Mouse (Mus musculus) intestine, postnatal 0 days (tissue): ENCODE results near the gene Hexa. TPM values are rescaled to one million over a fixed set of nuclear protein-coding genes. Genes with fewer than 3 reads are reported as not detected.

Source experiments
- ATAC-seq: fragments of 200-750 bp; cut with Nextera tagmentation; 2 replicates; pipeline ENCODE4 v1.8.0; 2017; ENCODE audit warnings: mild to moderate bottlenecking, moderate TSS enrichment, moderate library complexity
- H3K27ac ChIP-seq: fragments of 300-500 bp; sonication (generic); 2 replicates; pipeline ENCODE4 v1.5.1; 2014; ENCODE audit warnings: mild to moderate bottlenecking, low read depth, low read length, moderate library complexity
- H3K27me3 ChIP-seq: fragments of 300-500 bp; sonication (generic); replicated peaks from 2 replicates; pipeline ENCODE4 v1.6.1; 2014; ENCODE audit warnings: low read length, mixed read lengths; ENCODE audit not compliant: control insufficient read depth, insufficient read depth
- H3K36me3 ChIP-seq: fragments of 300-500 bp; sonication (generic); 2 replicates; pipeline ENCODE4 v1.6.1; 2014; ENCODE audit warnings: mild to moderate bottlenecking, moderate library complexity; ENCODE audit not compliant: control insufficient read depth, insufficient read depth
- H3K4me1 ChIP-seq: fragments of 300-500 bp; sonication (generic); replicated peaks from 2 replicates; pipeline ENCODE4 v1.6.1; 2014; ENCODE audit warnings: antibody characterized with exemption, low read length, mixed read lengths; ENCODE audit not compliant: control insufficient read depth, insufficient read depth
- H3K4me2 ChIP-seq: fragments of 300-500 bp; sonication (generic); replicated peaks from 2 replicates; pipeline ENCODE4 v1.6.1; 2014; ENCODE audit warnings: low read depth, mild to moderate bottlenecking, moderate library complexity
- H3K4me3 ChIP-seq: fragments of 300-500 bp; sonication (generic); 2 replicates; pipeline ENCODE4 v1.5.1; 2014; ENCODE audit warnings: low read depth, low read length
- H3K9ac ChIP-seq: fragments of 300-500 bp; sonication (generic); 2 replicates; pipeline ENCODE4 v1.6.1; 2014; ENCODE audit warnings: mild to moderate bottlenecking, low read depth, low read length
- H3K9me3 ChIP-seq: fragments of 300-500 bp; sonication (generic); 2 replicates; pipeline ENCODE4 v1.6.1; 2016; ENCODE audit warnings: mixed run types; ENCODE audit not compliant: control insufficient read depth
- CTCF ChIP-seq: sonication (generic); IDR thresholded peaks from 2 replicates; pipeline ENCODE4 v1.5.1; 2016; ENCODE audit warnings: low read depth, mild to moderate bottlenecking, control low read depth, antibody characterized with exemption, moderate library complexity
- WGBS: fragments of 180-500 bp; shearing (Covaris S2); extraction: QIAGEN DNeasy Blood & Tissue Kit; methylation state at CpG from one replicate; pipeline ENCODE4 v1.1.7; 2014; 5-methylcytosine and 5-hydroxymethylcytosine counted together
- polyA plus RNA-seq: library from polyadenylated mRNA; unstranded; fragments of >200 nt; fragmentation: Nextera tagmentation; extraction: Ambion mirVana; gene quantifications from 2 replicates; pipeline ENCODE4 v1.2.1, GENCODE M21; 2015

Hexa gene
- polyA plus RNA-seq, 1 experiment from 2014 or later = 440 TPM

- no peaks in the 10 kb centered on the region for H3K27me3 ChIP-seq
- no peak for TF ChIP-seq CTCF
- 54% methylated on average over 4 of the region's 4 CpGs for WGBS
- no peaks in the 10 kb centered on the region for H3K36me3 ChIP-seq
- H3K9me3 ChIP-seq = no peaks in the 10 kb centered on the region
- H3K4me1 ChIP-seq = no peaks in the 10 kb centered on the region
- no peak overlapping the region for H3K4me3 ChIP-seq
- H3K27ac ChIP-seq = no peak overlapping the region
- no peak for ATAC-seq
- H3K9ac ChIP-seq = no peak overlapping the region
- no peak overlapping the region for H3K4me2 ChIP-seq
Observed at GRCm38 (mm10) chr9:59533889-59534288, 5.5 kb upstream of the Hexa start.

- Histone ChIP-seq H3K27ac (no peak overlapping the region), H3K4me3 (no peak overlapping the region), H3K9ac (no peak overlapping the region), H3K4me2 (no peak overlapping the region), H3K36me3 (no peaks in the 10 kb centered on the region; the same call in 1 of the 2 replicates), H3K27me3 (no peaks in the 10 kb centered on the region), H3K4me1 (no peaks in the 10 kb centered on the region), H3K9me3 (no peaks in the 10 kb centered on the region)
- 65% methylated on average over 3 of the region's 3 CpGs for WGBS
- ATAC-seq = no peak
- TF ChIP-seq CTCF = peak; percentile 45
Observed at GRCm38 (mm10) chr9:59537651-59538050, 1.7 kb upstream of the Hexa start.

DNA sequence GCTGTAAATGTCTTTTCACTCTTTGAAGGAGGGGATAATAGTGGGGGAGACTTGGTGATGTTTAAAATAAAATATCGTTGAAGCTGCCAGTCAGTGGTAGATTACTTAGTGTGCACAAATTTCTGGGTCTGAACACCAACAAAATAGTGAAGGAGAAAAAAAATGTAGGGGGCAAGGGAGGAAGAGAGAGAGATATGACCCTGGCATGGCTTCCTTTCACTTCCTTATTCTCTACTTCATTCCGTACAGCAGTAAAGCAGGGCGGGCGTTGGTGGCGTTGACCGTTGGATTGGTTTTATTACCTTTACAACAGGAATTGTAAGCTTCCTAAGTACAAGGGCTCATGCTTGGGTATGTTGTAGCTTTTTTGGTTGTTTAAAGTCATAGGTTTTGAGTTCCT, 2.3 kb downstream of the Hexa start:
- peak overlapping the region; percentile 74 for H3K4me2 ChIP-seq
- no peaks in the 10 kb centered on the region; the same call in 1 of the 2 replicates for H3K36me3 ChIP-seq
- no peaks in the 10 kb centered on the region for H3K9me3 ChIP-seq
- H3K4me1 ChIP-seq = no peaks in the 10 kb centered on the region
- H3K9ac ChIP-seq = no peak overlapping the region
- no peaks in the 10 kb centered on the region for H3K27me3 ChIP-seq
- H3K27ac ChIP-seq = peak overlapping the region; percentile 35; the same call in 1 of the 2 replicates
- peak overlapping the region; percentile 69 for H3K4me3 ChIP-seq
- WGBS = 50% methylated on average over 6 of the region's 6 CpGs
- peak; percentile 48; the same call in 1 of the 2 replicates for ATAC-seq
- TF ChIP-seq CTCF = no peak

DNA sequence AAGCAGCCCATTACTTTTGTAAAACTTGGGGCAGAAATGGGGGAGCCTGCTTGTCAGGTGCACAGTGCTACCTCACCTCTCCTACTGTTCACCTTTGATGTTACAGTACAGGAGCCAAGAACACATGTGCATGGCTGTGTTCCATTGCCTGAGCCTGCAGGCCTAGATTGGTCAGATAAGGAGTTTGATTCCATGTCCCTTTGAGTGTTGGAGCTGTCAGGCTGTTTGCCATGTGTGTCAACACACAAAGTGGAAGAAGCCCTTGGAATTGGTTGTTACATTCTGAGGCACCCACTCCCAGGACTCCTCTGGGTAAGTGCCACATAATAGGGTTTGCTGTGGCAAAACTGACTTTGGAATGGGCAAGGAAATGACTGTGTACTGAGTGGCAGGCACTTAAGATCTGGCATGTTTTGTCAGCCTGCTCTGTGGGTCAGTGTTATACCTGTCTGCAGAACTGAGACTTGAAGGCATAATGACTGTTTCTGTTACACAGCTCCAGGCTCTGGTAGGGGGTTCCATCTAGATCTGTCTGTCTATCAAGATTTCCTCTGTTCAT, 3.5 kb downstream of the Hexa start:
- peak overlapping the region; percentile 74 for H3K4me2 ChIP-seq
- ATAC-seq = no peak

DNA sequence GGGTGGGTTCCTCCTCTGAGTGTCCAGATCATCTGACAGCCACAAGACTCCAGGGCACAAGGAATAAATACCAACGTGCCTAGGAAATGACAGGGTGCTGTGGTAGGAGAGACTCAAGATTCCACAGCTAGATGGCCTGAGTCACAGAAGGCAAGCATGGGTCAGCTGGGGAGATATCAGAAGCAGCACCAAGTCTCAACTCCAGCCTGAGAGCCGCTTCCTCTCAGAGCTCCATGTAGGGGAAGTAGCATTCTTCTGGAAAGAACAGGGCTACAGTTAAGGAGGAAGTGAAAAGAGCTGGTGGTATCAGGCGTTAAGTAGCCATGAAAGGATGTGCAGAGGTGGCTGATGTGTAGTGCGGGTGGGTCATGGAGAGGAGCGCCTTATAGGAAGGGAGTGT, 5.4 kb downstream of the Hexa start:
- no peak for TF ChIP-seq CTCF
- no peak for ATAC-seq
- Histone ChIP-seq H3K4me1 (no peaks in the 10 kb centered on the region), H3K4me3 (no peak overlapping the region), H3K27ac (peak overlapping the region; percentile 50; the same call in 1 of the 2 replicates), H3K9ac (no peak overlapping the region), H3K9me3 (no peaks in the 10 kb centered on the region), H3K27me3 (no peaks in the 10 kb centered on the region), H3K4me2 (peak overlapping the region; percentile 18; the same call in 1 of the 2 replicates), H3K36me3 (no peaks in the 10 kb centered on the region; the same call in 1 of the 2 replicates)
- 67% methylated on average over 5 of the region's 5 CpGs for WGBS

More for the DNA sequence above, 3.5 kb downstream of the Hexa start:
- no peak overlapping the region for H3K27ac ChIP-seq
- no peak overlapping the region for H3K4me3 ChIP-seq
- no peaks in the 10 kb centered on the region for H3K4me1 ChIP-seq
- H3K36me3 ChIP-seq = no peaks in the 10 kb centered on the region; the same call in 1 of the 2 replicates
- H3K9ac ChIP-seq = no peak overlapping the region
- H3K27me3 ChIP-seq = no peaks in the 10 kb centered on the region
- no peaks in the 10 kb centered on the region for H3K9me3 ChIP-seq
- TF ChIP-seq CTCF = no peak

- ATAC-seq = no peak
- Histone ChIP-seq H3K4me1 (no peaks in the 10 kb centered on the region), H3K27me3 (no peaks in the 10 kb centered on the region), H3K9me3 (no peaks in the 10 kb centered on the region), H3K27ac (no peak overlapping the region), H3K36me3 (no peaks in the 10 kb centered on the region; the same call in 1 of the 2 replicates), H3K9ac (no peak overlapping the region), H3K4me3 (no peak overlapping the region), H3K4me2 (no peak overlapping the region)
- no peak for TF ChIP-seq CTCF
- WGBS = 70% methylated on average over 1 of the region's 1 CpGs
Observed at GRCm38 (mm10) chr9:59547869-59548268, 8.5 kb downstream of the Hexa start.
